Mouse (Mus musculus) spleen, adult 2 months (tissue): Measurements from ENCODE around the gene Tmem233.

ENCODE experiments used
- CTCF ChIP-seq: fragments of 200-500 bp; IDR thresholded peaks from 2 replicates; pipeline ENCODE4 v1.5.1; 2011; ENCODE audit warnings: mild to moderate bottlenecking, inconsistent platforms; ENCODE audit not compliant: insufficient read depth, insufficient read length, insufficient replicate concordance; ENCODE audit errors: extremely low read depth
- POLR2A ChIP-seq: fragments of 200-500 bp; IDR thresholded peaks from 2 replicates; pipeline ENCODE4 v1.6.1; 2011; ENCODE audit warnings: low read depth, low read length, inconsistent platforms

DNA sequence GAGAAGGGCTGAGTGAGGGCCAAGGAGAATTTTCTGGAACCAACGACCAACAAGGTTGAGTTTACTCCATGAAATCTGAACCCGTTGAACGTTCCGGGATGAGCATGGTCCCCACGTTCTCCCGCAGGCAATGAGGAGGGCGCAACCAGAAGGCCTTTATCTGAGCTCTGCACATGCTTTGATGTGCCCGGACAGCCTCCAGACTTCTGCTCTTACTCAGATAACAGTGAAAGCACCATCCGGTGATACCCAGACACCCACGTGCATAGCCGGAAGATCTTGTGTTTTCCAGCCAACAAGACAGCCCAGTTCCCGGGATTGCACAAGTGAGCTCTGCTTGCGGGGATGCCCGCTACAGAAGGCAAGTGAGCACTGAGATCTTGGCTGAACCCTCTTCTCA, 56.5 kb downstream of the Tmem233 start:
- TF ChIP-seq CTCF, result no peak
- no peak for TF ChIP-seq POLR2A
